In the genomic region with DNA sequence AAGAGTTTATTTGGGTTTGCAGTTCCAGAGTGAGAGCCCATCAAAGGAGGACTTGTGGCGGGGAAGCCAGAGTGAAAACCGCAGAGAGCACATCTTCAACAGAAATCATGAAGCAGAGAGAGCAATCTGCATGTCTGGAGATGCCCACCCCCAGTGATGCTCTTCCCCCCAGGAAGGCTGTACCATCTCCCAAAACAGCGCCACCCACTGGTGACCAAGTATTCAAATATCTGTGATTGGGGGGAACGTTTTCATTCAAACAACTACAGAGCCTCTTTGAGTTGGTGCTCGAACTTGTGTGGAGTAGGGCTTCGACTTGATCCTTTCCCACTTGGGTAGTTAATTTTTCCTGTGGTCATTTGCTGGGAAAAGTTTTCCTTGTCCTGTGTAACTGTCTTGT, we compare ENCODE assay signal across 18 mouse cellular contexts. TPM values are rescaled to one million over a fixed set of nuclear protein-coding genes. Genes with fewer than 3 reads are reported as not detected.
DNase-seq lines count a peak whose midpoint lies in the region; ATAC-seq and TF ChIP-seq lines count a peak whose summit lies in the region.
"Had no signal": no experiment of that assay in that cellular context is flagged by ENCODE, and none has a peak within 500 bp of the region (broad histone marks: within the 10 kb centered on the region; RNA-seq: fewer than 3 reads in every experiment).

No protein-coding gene starts in this region.

- 76% methylated on average over 6 of the region's 6 CpGs for WGBS in lung, postnatal 0 days
- 77% methylated on average over 6 of the region's 6 CpGs for WGBS in lung, adult 2 months

- no peak for TF ChIP-seq POLR2A in lung, adult 2 months (IDR thresholded peaks at IDR 0.05; ENCODE audit: borderline replicate concordance, extremely low read depth, low read depth, low read length)

- H3K27me3 ChIP-seq in lung, postnatal 0 days (replicated peaks; ENCODE audit: insufficient read depth, low read length) = peaks cover 19% of the 10 kb centered on the region
- H3K27me3 ChIP-seq in E14TG2a.4 (ENCODE audit: insufficient read depth, low read length) = peaks cover 42% of the 10 kb centered on the region

- TF ChIP-seq CTCF in lung, postnatal 0 days (IDR thresholded peaks at IDR 0.05) = 0 out of 2 replicates have a peak, but pooled peaks have one; percentile 12
- TF ChIP-seq CTCF in lung, adult 2 months (IDR thresholded peaks at IDR 0.05; ENCODE audit: insufficient read depth, low read length) = no peak
- TF ChIP-seq CTCF in E14TG2a.4 (conservative IDR thresholded peaks at IDR 0.05; ENCODE audit: low read length) = peak; percentile 46

- no peaks in the 10 kb centered on the region for H3K9me3 ChIP-seq in lung, postnatal 0 days (ENCODE audit: low read length)
- H3K9me3 ChIP-seq in E14TG2a.4 (ENCODE audit: low read length) = no peaks in the 10 kb centered on the region
- H3K9me3 ChIP-seq: heart, embryonic 15.5 days; liver, embryonic 15.5 days; neural tube, embryonic 13.5 days had no signal

- no peak for TF ChIP-seq EP300 in lung, postnatal 0 days (IDR thresholded peaks at IDR 0.05)

- H3K4me3 ChIP-seq in lung, postnatal 0 days (ENCODE audit: low read depth, low read length) = no peak overlapping the region
- no peak overlapping the region for H3K4me3 ChIP-seq in lung, adult 2 months (replicated peaks; ENCODE audit: extremely low read depth, low read depth, low read length)
- no peak overlapping the region for H3K4me3 ChIP-seq in E14TG2a.4 (replicated peaks; ENCODE audit: low read length)
- H3K4me3 ChIP-seq: heart, embryonic 15.5 days; liver, embryonic 15.5 days; neural tube, embryonic 13.5 days had no signal

- H3K4me1 ChIP-seq in lung, postnatal 0 days (ENCODE audit: insufficient read depth, low read depth, low read length) = no peaks in the 10 kb centered on the region
- H3K4me1 ChIP-seq in lung, adult 2 months (ENCODE audit: control insufficient read depth, insufficient read depth, low read length) = no peaks in the 10 kb centered on the region
- peaks cover 27% of the 10 kb centered on the region for H3K4me1 ChIP-seq in E14TG2a.4 (replicated peaks; ENCODE audit: low read depth, low read length)
- H3K4me1 ChIP-seq: liver, embryonic 15.5 days had no signal

- H3K27ac ChIP-seq in lung, postnatal 0 days (ENCODE audit: low read length) = no peak overlapping the region
- H3K27ac ChIP-seq: heart, embryonic 15.5 days; hindbrain, embryonic 14.5 days; liver, embryonic 15.5 days; neural tube, embryonic 13.5 days had no signal

- ATAC-seq in lung, postnatal 0 days = no peak

- intact Hi-C loops in heart, postnatal 14 days (cut with DNase I) = no loop called here

- DNase-seq in heart, adult 11 months = peak; percentile 40
- DNase-seq in heart, postnatal 14 days = no peak
- DNase-seq in lung, postnatal 0 days (ENCODE audit: low spot score) = no peak
- no peak for DNase-seq in lung, adult 2 months
- DNase-seq in induced T-regulatory cell, adult 2 months (ENCODE audit: low read depth) = peak; percentile 36
- no peak for DNase-seq in adrenal gland, postnatal 10 days
- DNase-seq in gastrocnemius, postnatal 10 days = no peak
- DNase-seq: adrenal gland, adult 8-10 months; B cell, adult 2 months; cerebellum, adult 9-10 months; embryo, embryonic 11 days; kidney, adult 9 months; midbrain, embryonic 14.5 days had no signal

- no peaks in the 10 kb centered on the region for H3K36me3 ChIP-seq in lung, postnatal 0 days (ENCODE audit: insufficient read depth, low read length)
- no peaks in the 10 kb centered on the region for H3K36me3 ChIP-seq in E14TG2a.4 (ENCODE audit: insufficient read depth, low read length)
- H3K36me3 ChIP-seq: heart, embryonic 15.5 days; liver, embryonic 15.5 days; neural tube, embryonic 13.5 days had no signal

- H3K4me2 ChIP-seq in lung, postnatal 0 days (replicated peaks; ENCODE audit: low read depth, low read length) = no peak overlapping the region
- H3K4me2 ChIP-seq: heart, embryonic 15.5 days; hindbrain, embryonic 14.5 days; liver, embryonic 15.5 days; neural tube, embryonic 13.5 days had no signal

- H3K9ac ChIP-seq in lung, postnatal 0 days (replicated peaks; ENCODE audit: low read depth) = no peak overlapping the region
- H3K9ac ChIP-seq: heart, embryonic 15.5 days; hindbrain, embryonic 14.5 days; liver, embryonic 15.5 days; neural tube, embryonic 13.5 days had no signal

RNA-seq across cellular contexts. Expression of a gene that starts 1.1 kb away (rescaled TPM):
- not detected for total RNA-seq in heart, postnatal 14 days (2021)
- polyA plus RNA-seq in lung, postnatal 0 days (2015; fragmentation: Nextera tagmentation; extraction: Ambion mirVana) = 0.08 TPM in 1 of 2 replicates, not detected in the other
- polyA plus RNA-seq in lung, adult 2 months (2012; rRNA removed) = 0.06 and 0.78 TPM in 2 replicates
- not detected for total RNA-seq in adrenal gland, postnatal 10 days (2021)
- total RNA-seq in gastrocnemius, postnatal 10 days (2021) = not detected
- total RNA-seq: adrenal gland, adult 8-10 months had no signal
- polyA plus RNA-seq: heart, embryonic 15.5 days; liver, embryonic 15.5 days had no signal

Comparison
In these comparisons a context has a peak if more than half of its experiments do, and no peak if none do; other contexts are left out.
1. DNase-seq: peak in heart, adult 11 months (single experiment) and induced T-regulatory cell, adult 2 months (single experiment); none in heart, postnatal 14 days (0 of 2), lung, postnatal 0 days (single experiment), lung, adult 2 months (single experiment), adrenal gland, postnatal 10 days (single experiment) and gastrocnemius, postnatal 10 days (single experiment).